Mouse (Mus musculus): Measurements from ENCODE around the gene Eipr1.
"Not testable (repeated sequence)": the region's sequence is repeated elsewhere in the genome, so short reads cannot be mapped to it uniquely, and the experiment has no call there.

Eipr1 gene

GRCm38 (mm10) chr12:28887712-28888111 lies 136.1 kb downstream of the Eipr1 start:
- 0 out of 2 replicates have a peak, but pooled peaks have one; percentile 26 for ATAC-seq (ENCODE audit: low TSS enrichment)

- ATAC-seq (ENCODE audit: low TSS enrichment) = 0 out of 2 replicates have a peak, but pooled peaks have one; percentile 32
Observed at GRCm38 (mm10) chr12:28889068-28889674, 137.6 kb downstream of the Eipr1 start.

GRCm38 (mm10) chr12:28891523-28891922 lies 139.9 kb downstream of the Eipr1 start:
- peak; percentile 31 for ATAC-seq (ENCODE audit: low TSS enrichment)

- peak; percentile 76 for ATAC-seq (ENCODE audit: low TSS enrichment)
Observed at GRCm38 (mm10) chr12:28896577-28896976, 145.0 kb downstream of the Eipr1 start.

GRCm38 (mm10) chr12:28898307-28898706 lies 146.7 kb downstream of the Eipr1 start:
- ATAC-seq (ENCODE audit: low TSS enrichment) = no peak

GRCm38 (mm10) chr12:28899696-28900095 lies 148.1 kb downstream of the Eipr1 start:
- ATAC-seq (ENCODE audit: low TSS enrichment) = no peak

- no peak for ATAC-seq (ENCODE audit: low TSS enrichment)
Observed at GRCm38 (mm10) chr12:28900341-28900740, 148.7 kb downstream of the Eipr1 start.

GRCm38 (mm10) chr12:28902132-28902531 lies 150.5 kb downstream of the Eipr1 start:
- no peak for ATAC-seq (ENCODE audit: low TSS enrichment)

- ATAC-seq (ENCODE audit: low TSS enrichment) = no peak
Observed at GRCm38 (mm10) chr12:28903082-28903481, 151.5 kb downstream of the Eipr1 start.

GRCm38 (mm10) chr12:28905486-28905885 lies 153.9 kb downstream of the Eipr1 start:
- no peak for ATAC-seq (ENCODE audit: low TSS enrichment)

- no peak for ATAC-seq (ENCODE audit: low TSS enrichment)
Observed at GRCm38 (mm10) chr12:28906016-28906415, 154.4 kb downstream of the Eipr1 start.

GRCm38 (mm10) chr12:28906809-28907297 lies 155.2 kb downstream of the Eipr1 start:
- peak; percentile 70 for ATAC-seq (ENCODE audit: low TSS enrichment)

GRCm38 (mm10) chr12:28907814-28908213 lies 156.2 kb downstream of the Eipr1 start:
- ATAC-seq (ENCODE audit: low TSS enrichment) = no peak

- peak; percentile 48 for ATAC-seq (ENCODE audit: low TSS enrichment)
Observed at GRCm38 (mm10) chr12:28909851-28910250, 158.2 kb downstream of the Eipr1 start.

GRCm38 (mm10) chr12:28910568-28910967 lies 159.0 kb downstream of the Eipr1 start:
- no peak for ATAC-seq (ENCODE audit: low TSS enrichment)

- ATAC-seq (ENCODE audit: low TSS enrichment) = 0 out of 2 replicates have a peak, but pooled peaks have one; percentile 44
Observed at GRCm38 (mm10) chr12:28912351-28912936, 160.8 kb downstream of the Eipr1 start.

- no peak for ATAC-seq (ENCODE audit: low TSS enrichment)
Observed at GRCm38 (mm10) chr12:28913099-28913498, 161.5 kb downstream of the Eipr1 start.

GRCm38 (mm10) chr12:28914056-28914455 lies 162.5 kb downstream of the Eipr1 start:
- not testable (repeated sequence) for ATAC-seq (ENCODE audit: low TSS enrichment)

Measured in frontal cortex, adult (tissue).